Mouse (Mus musculus): ENCODE data around the gene Mmp2. TPM values are rescaled to one million over a fixed set of nuclear protein-coding genes. Genes with fewer than 3 reads are reported as not detected.

The Mmp2 gene
- polyA plus RNA-seq, 1 experiment from 2014 or later, result 14.5 TPM

- H3K9me3 ChIP-seq (replicated peaks; ENCODE audit: control insufficient read depth, low read length), result no peaks in the 10 kb centered on the region
- no peak overlapping the region for H3K27ac ChIP-seq (ENCODE audit: low read depth, low read length)
- no peak overlapping the region for H3K4me3 ChIP-seq (ENCODE audit: low read depth, low read length)
- ATAC-seq (peak; percentile 64; the same call in 1 of the 2 replicates), DNase-seq (ENCODE audit: low spot score) (peak; percentile 53)
- H3K36me3 ChIP-seq (ENCODE audit: control insufficient read depth, insufficient read depth, low read length), result no peaks in the 10 kb centered on the region
- WGBS, result 66% methylated on average over 4 of the region's 4 CpGs
- no peak overlapping the region for H3K4me2 ChIP-seq (ENCODE audit: low read length)
- peaks cover 12% of the 10 kb centered on the region; the same call in 1 of the 2 replicates for H3K4me1 ChIP-seq (ENCODE audit: control insufficient read depth, insufficient read depth, low read length)
- no peak overlapping the region for H3K9ac ChIP-seq (ENCODE audit: low read length)
- H3K27me3 ChIP-seq (replicated peaks; ENCODE audit: control insufficient read depth, insufficient read depth, low read length), result no peaks in the 10 kb centered on the region
Observed at GRCm38 (mm10) chr8:92850239-92850638, 23.1 kb downstream of the Mmp2 start.

- Histone ChIP-seq H3K4me2 (ENCODE audit: low read length) (no peak overlapping the region), H3K9me3 (replicated peaks; ENCODE audit: control insufficient read depth, low read length) (no peaks in the 10 kb centered on the region), H3K4me3 (ENCODE audit: low read depth, low read length) (no peak overlapping the region), H3K9ac (ENCODE audit: low read length) (no peak overlapping the region), H3K27me3 (replicated peaks; ENCODE audit: control insufficient read depth, insufficient read depth, low read length) (no peaks in the 10 kb centered on the region), H3K4me1 (ENCODE audit: control insufficient read depth, insufficient read depth, low read length) (peaks cover 9% of the 10 kb centered on the region; the same call in 1 of the 2 replicates), H3K36me3 (ENCODE audit: control insufficient read depth, insufficient read depth, low read length) (no peaks in the 10 kb centered on the region), H3K27ac (ENCODE audit: low read depth, low read length) (no peak overlapping the region)
- ATAC-seq (no peak), DNase-seq (ENCODE audit: low spot score) (no peak)
- 87% methylated on average over 3 of the region's 3 CpGs for WGBS
Observed at GRCm38 (mm10) chr8:92851381-92851780, 24.3 kb downstream of the Mmp2 start.

- ATAC-seq (no peak), DNase-seq (ENCODE audit: low spot score) (no peak)
- H3K4me1 ChIP-seq (ENCODE audit: control insufficient read depth, insufficient read depth, low read length), result no peaks in the 10 kb centered on the region
- no peaks in the 10 kb centered on the region for H3K36me3 ChIP-seq (ENCODE audit: control insufficient read depth, insufficient read depth, low read length)
- H3K9me3 ChIP-seq (replicated peaks; ENCODE audit: control insufficient read depth, low read length), result no peaks in the 10 kb centered on the region
- H3K4me3 ChIP-seq (ENCODE audit: low read depth, low read length), result no peak overlapping the region
- no peak overlapping the region for H3K9ac ChIP-seq (ENCODE audit: low read length)
- H3K4me2 ChIP-seq (ENCODE audit: low read length), result no peak overlapping the region
- no peak overlapping the region for H3K27ac ChIP-seq (ENCODE audit: low read depth, low read length)
- 70% methylated on average over 18 of the region's 18 CpGs for whole genome bisulfite sequencing
- H3K27me3 ChIP-seq (replicated peaks; ENCODE audit: control insufficient read depth, insufficient read depth, low read length), result no peaks in the 10 kb centered on the region
Observed at GRCm38 (mm10) chr8:92853188-92853983, 26.3 kb downstream of the Mmp2 start.

GRCm38 (mm10) chr8:92854673-92855072, 27.6 kb downstream of the Mmp2 start:
- Histone ChIP-seq H3K4me1 (ENCODE audit: control insufficient read depth, insufficient read depth, low read length) (no peaks in the 10 kb centered on the region), H3K4me3 (ENCODE audit: low read depth, low read length) (peak overlapping the region; percentile 65), H3K9ac (ENCODE audit: low read length) (no peak overlapping the region), H3K27me3 (replicated peaks; ENCODE audit: control insufficient read depth, insufficient read depth, low read length) (no peaks in the 10 kb centered on the region), H3K27ac (ENCODE audit: low read depth, low read length) (no peak overlapping the region), H3K36me3 (ENCODE audit: control insufficient read depth, insufficient read depth, low read length) (no peaks in the 10 kb centered on the region), H3K9me3 (replicated peaks; ENCODE audit: control insufficient read depth, low read length) (no peaks in the 10 kb centered on the region), H3K4me2 (ENCODE audit: low read length) (peak overlapping the region; percentile 82)
- ATAC-seq (no peak), DNase-seq (ENCODE audit: low spot score) (no peak)
- 91% methylated on average over 3 of the region's 3 CpGs for WGBS

- Histone ChIP-seq H3K9me3 (replicated peaks; ENCODE audit: control insufficient read depth, low read length) (no peaks in the 10 kb centered on the region), H3K27ac (ENCODE audit: low read depth, low read length) (no peak within 1 kb of the TSS)
- WGBS, result 2% methylated on average over 50 of the region's 50 CpGs
Observed at GRCm38 (mm10) chr8:92855171-92855894, 28.2 kb downstream of the Mmp2 start, which contains the start of gene Lpcat2. Lpcat2 (plus strand) TSS chr8:92855339.

GRCm38 (mm10) chr8:92856273-92856986, 29.3 kb downstream of the Mmp2 start:
- Histone ChIP-seq H3K4me2 (ENCODE audit: low read length) (0 out of 2 replicates have a peak overlapping the region, but pooled peaks have one; percentile 82), H3K36me3 (ENCODE audit: control insufficient read depth, insufficient read depth, low read length) (no peaks in the 10 kb centered on the region), H3K4me3 (ENCODE audit: low read depth, low read length) (no peak overlapping the region), H3K4me1 (ENCODE audit: control insufficient read depth, insufficient read depth, low read length) (no peaks in the 10 kb centered on the region), H3K27ac (ENCODE audit: low read depth, low read length) (no peak overlapping the region), H3K9ac (ENCODE audit: low read length) (no peak overlapping the region), H3K9me3 (replicated peaks; ENCODE audit: control insufficient read depth, low read length) (no peaks in the 10 kb centered on the region), H3K27me3 (replicated peaks; ENCODE audit: control insufficient read depth, insufficient read depth, low read length) (no peaks in the 10 kb centered on the region)
- WGBS, result 90% methylated on average over 7 of the region's 7 CpGs
- ATAC-seq, result no peak
- DNase-seq (ENCODE audit: low spot score), result no peak

More at GRCm38 (mm10) chr8:92855171-92855894, 28.2 kb downstream of the Mmp2 start, which contains the start of gene Lpcat2:
- Histone ChIP-seq H3K4me2 (ENCODE audit: low read length) (peak within 1 kb of the TSS; percentile 82), H3K9ac (ENCODE audit: low read length) (peak within 1 kb of the TSS; percentile 78), H3K27me3 (replicated peaks; ENCODE audit: control insufficient read depth, insufficient read depth, low read length) (no peaks in the 10 kb centered on the region), H3K4me3 (ENCODE audit: low read depth, low read length) (peak within 1 kb of the TSS; percentile 65), H3K4me1 (ENCODE audit: control insufficient read depth, insufficient read depth, low read length) (no peaks in the 10 kb centered on the region), H3K36me3 (ENCODE audit: control insufficient read depth, insufficient read depth, low read length) (no peaks in the 10 kb centered on the region)
- ATAC-seq (peak; percentile 85), DNase-seq (ENCODE audit: low spot score) (peak; percentile 81)

GRCm38 (mm10) chr8:92858475-92859182, 31.5 kb downstream of the Mmp2 start:
- no peak for DNase-seq (ENCODE audit: low spot score)
- WGBS, result 75% methylated on average over 14 of the region's 14 CpGs
- no peaks in the 10 kb centered on the region for H3K4me1 ChIP-seq (ENCODE audit: control insufficient read depth, insufficient read depth, low read length)
- no peaks in the 10 kb centered on the region for H3K27me3 ChIP-seq (replicated peaks; ENCODE audit: control insufficient read depth, insufficient read depth, low read length)
- H3K9ac ChIP-seq (ENCODE audit: low read length), result no peak overlapping the region
- ATAC-seq, result no peak
- H3K36me3 ChIP-seq (ENCODE audit: control insufficient read depth, insufficient read depth, low read length), result no peaks in the 10 kb centered on the region
- H3K27ac ChIP-seq (ENCODE audit: low read depth, low read length), result no peak overlapping the region
- no peak overlapping the region for H3K4me2 ChIP-seq (ENCODE audit: low read length)
- no peaks in the 10 kb centered on the region for H3K9me3 ChIP-seq (replicated peaks; ENCODE audit: control insufficient read depth, low read length)
- H3K4me3 ChIP-seq (ENCODE audit: low read depth, low read length), result no peak overlapping the region

GRCm38 (mm10) chr8:92861977-92862376, 34.9 kb downstream of the Mmp2 start:
- DNase-seq (ENCODE audit: low spot score) (no peak), ATAC-seq (no peak)
- Histone ChIP-seq H3K9me3 (replicated peaks; ENCODE audit: control insufficient read depth, low read length) (no peaks in the 10 kb centered on the region), H3K4me2 (ENCODE audit: low read length) (no peak overlapping the region), H3K4me3 (ENCODE audit: low read depth, low read length) (no peak overlapping the region), H3K27ac (ENCODE audit: low read depth, low read length) (no peak overlapping the region), H3K4me1 (ENCODE audit: control insufficient read depth, insufficient read depth, low read length) (no peaks in the 10 kb centered on the region), H3K27me3 (replicated peaks; ENCODE audit: control insufficient read depth, insufficient read depth, low read length) (no peaks in the 10 kb centered on the region), H3K9ac (ENCODE audit: low read length) (no peak overlapping the region), H3K36me3 (ENCODE audit: control insufficient read depth, insufficient read depth, low read length) (no peaks in the 10 kb centered on the region)
- WGBS, result 93% methylated on average over 1 of the region's 1 CpGs
